Mouse (Mus musculus): Measurements from ENCODE around the gene Mmp15. TPM values are rescaled to one million over a fixed set of nuclear protein-coding genes. Genes with fewer than 3 reads are reported as not detected.

Gene Mmp15
- polyA plus RNA-seq, 1 experiment from 2014 or later: 1.1 TPM

DNA sequence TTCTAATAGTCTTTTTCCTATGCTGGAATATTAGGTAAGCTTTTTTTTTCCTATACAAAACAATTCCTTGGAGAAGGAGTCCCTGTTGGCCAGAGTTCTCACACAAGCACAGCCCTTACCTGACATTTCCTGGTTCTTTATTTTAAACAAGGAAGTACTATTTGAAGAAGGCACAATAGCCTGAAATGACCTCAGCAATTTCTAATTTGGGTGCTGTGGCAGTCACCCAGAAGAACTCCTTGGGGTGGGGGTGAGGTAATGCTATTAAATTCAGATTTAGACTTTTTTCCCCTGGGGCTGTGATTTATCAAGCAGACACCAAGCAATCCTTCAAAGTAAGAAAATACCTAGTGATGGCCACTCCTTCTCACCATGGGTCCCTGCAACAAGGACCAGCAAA, 28.9 kb downstream of the Mmp15 start:
- H3K4me3 ChIP-seq (replicated peaks): no peak overlapping the region
- no peak overlapping the region for H3K9ac ChIP-seq
- no peak overlapping the region for H3K27ac ChIP-seq (replicated peaks)
- no peak overlapping the region for H3K4me2 ChIP-seq
- peaks cover 4% of the 10 kb centered on the region; the same call in 1 of the 2 replicates for H3K27me3 ChIP-seq
- no peaks in the 10 kb centered on the region for H3K9me3 ChIP-seq (replicated peaks)
- no peaks in the 10 kb centered on the region; the same call in 1 of the 2 replicates for H3K4me1 ChIP-seq (replicated peaks)
- H3K36me3 ChIP-seq (replicated peaks): no peaks in the 10 kb centered on the region
- no peak for ATAC-seq (ENCODE audit: insufficient read depth)

DNA sequence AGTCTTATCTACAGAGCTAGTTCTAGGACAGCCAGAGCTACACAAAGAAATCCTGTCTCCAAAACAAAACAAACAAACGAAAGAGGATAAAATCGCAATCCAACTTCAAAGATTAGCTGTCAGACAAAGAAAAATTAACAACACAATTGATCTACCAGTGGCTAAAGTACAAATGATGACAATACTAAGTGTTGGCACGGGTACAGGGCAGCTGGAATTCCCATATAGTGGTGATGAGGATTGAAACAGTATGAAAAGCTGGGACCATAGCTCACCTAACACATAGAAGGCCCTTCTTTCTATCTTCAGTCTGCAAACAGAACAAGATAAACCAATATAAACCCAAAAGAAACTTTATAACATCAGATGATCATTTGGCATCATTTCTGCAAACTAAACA, 29.5 kb downstream of the Mmp15 start:
- H3K9me3 ChIP-seq (replicated peaks): no peaks in the 10 kb centered on the region
- WGBS (ENCODE audit: insufficient replicate concordance): 61% methylated on average over 3 of the region's 3 CpGs

DNA sequence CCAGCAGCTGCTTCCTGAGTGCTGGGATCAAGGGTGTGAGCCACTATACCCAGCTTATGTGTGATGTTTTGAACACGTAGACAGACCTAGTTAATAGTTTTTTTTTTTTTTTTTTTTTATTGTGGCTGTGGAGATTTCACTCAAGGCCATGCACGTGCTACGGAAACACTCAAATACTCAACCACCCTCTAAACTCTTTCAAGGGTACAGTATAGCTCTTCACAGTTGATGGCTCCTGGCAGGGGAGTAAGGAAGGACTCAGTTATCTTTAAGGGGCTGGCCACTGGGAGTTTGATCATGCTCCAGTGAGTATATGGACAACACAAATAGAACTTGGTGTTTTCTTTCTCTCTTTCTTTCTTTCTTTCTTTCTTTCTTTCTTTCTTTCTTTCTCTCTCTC, 32.4 kb downstream of the Mmp15 start:
- no peak for ATAC-seq (ENCODE audit: insufficient read depth)
- H3K4me3 ChIP-seq (replicated peaks): no peak overlapping the region
- H3K4me2 ChIP-seq: no peak overlapping the region
- H3K36me3 ChIP-seq (replicated peaks): no peaks in the 10 kb centered on the region
- no peaks in the 10 kb centered on the region for H3K4me1 ChIP-seq (replicated peaks)
- 70% methylated on average over 3 of the region's 3 CpGs for WGBS (ENCODE audit: insufficient replicate concordance)
- H3K27me3 ChIP-seq: no peaks in the 10 kb centered on the region
- H3K9me3 ChIP-seq (replicated peaks): no peaks in the 10 kb centered on the region
- H3K27ac ChIP-seq (replicated peaks): no peak overlapping the region
- no peak overlapping the region for H3K9ac ChIP-seq

More for the DNA sequence above, 29.5 kb downstream of the Mmp15 start:
- no peak overlapping the region for H3K4me3 ChIP-seq (replicated peaks)
- no peaks in the 10 kb centered on the region for H3K27me3 ChIP-seq
- H3K4me2 ChIP-seq: no peak overlapping the region
- H3K36me3 ChIP-seq (replicated peaks): no peaks in the 10 kb centered on the region
- no peak overlapping the region for H3K27ac ChIP-seq (replicated peaks)
- no peak overlapping the region for H3K9ac ChIP-seq
- ATAC-seq (ENCODE audit: insufficient read depth): no peak
- H3K4me1 ChIP-seq (replicated peaks): no peaks in the 10 kb centered on the region; the same call in 1 of the 2 replicates

DNA sequence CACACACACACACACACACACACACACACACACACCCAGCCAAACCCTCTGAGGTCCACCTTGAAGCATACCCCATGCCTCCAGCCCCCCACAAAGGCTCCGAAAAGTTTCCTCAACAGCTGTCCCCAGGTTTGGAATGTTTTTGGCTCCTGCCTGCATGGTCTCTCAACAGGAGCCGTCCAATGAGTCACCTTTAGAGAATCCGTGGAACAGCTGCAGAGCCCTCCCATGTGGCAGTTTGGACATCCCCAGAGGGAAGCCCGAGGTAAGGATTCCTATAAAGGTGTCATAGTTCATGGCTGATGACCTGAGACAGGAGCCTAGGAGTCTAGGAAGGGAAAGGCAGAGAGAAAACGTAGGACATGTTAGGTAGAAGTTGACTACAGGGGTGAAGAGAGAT, 34.0 kb downstream of the Mmp15 start:
- 55% methylated on average over 5 of the region's 5 CpGs for WGBS (ENCODE audit: insufficient replicate concordance)
- Histone ChIP-seq H3K27ac (replicated peaks) (no peak overlapping the region), H3K36me3 (replicated peaks) (no peaks in the 10 kb centered on the region), H3K27me3 (no peaks in the 10 kb centered on the region), H3K4me2 (no peak overlapping the region), H3K9me3 (replicated peaks) (no peaks in the 10 kb centered on the region), H3K4me1 (replicated peaks) (no peaks in the 10 kb centered on the region), H3K9ac (no peak overlapping the region), H3K4me3 (replicated peaks) (no peak overlapping the region)
- ATAC-seq (ENCODE audit: insufficient read depth): no peak

- H3K9ac ChIP-seq: no peak overlapping the region
- H3K4me2 ChIP-seq: no peak overlapping the region
- no peak for ATAC-seq (ENCODE audit: insufficient read depth)
- no peaks in the 10 kb centered on the region for H3K4me1 ChIP-seq (replicated peaks)
- H3K27ac ChIP-seq (replicated peaks): no peak overlapping the region
- no peaks in the 10 kb centered on the region for H3K36me3 ChIP-seq (replicated peaks)
- 72% methylated on average over 10 of the region's 10 CpGs for WGBS (ENCODE audit: insufficient replicate concordance)
- H3K27me3 ChIP-seq: no peaks in the 10 kb centered on the region
- no peak overlapping the region for H3K4me3 ChIP-seq (replicated peaks)
- H3K9me3 ChIP-seq (replicated peaks): no peaks in the 10 kb centered on the region
Measured at GRCm38 (mm10) chr8:95387221-95387620, 35.2 kb downstream of the Mmp15 start.

DNA sequence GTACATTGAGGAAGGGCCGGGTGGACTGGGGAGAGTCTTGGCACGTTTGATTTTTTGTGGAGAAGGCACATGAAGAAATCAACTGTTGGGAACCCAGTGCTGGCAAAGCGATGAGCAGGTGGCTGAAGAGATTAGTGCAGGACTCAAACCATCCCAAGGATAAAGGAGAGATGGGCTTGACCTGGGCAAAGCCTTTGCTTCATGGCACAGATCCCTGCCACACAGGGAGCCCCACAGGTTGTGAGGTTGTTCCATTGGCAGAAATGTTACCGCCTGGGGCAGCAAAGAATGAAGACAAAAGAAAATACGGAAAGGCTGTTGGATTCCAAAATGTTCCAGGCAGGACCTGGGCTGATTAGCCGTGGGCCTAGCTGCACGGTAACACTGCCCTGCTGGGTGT, 35.9 kb downstream of the Mmp15 start:
- Histone ChIP-seq H3K4me2 (no peak overlapping the region), H3K4me3 (replicated peaks) (no peak overlapping the region), H3K9me3 (replicated peaks) (no peaks in the 10 kb centered on the region), H3K9ac (no peak overlapping the region), H3K27me3 (no peaks in the 10 kb centered on the region), H3K36me3 (replicated peaks) (no peaks in the 10 kb centered on the region), H3K27ac (replicated peaks) (no peak overlapping the region), H3K4me1 (replicated peaks) (0 out of 2 replicates have a peak, but pooled peaks cover 6% of the 10 kb centered on the region)
- 70% methylated on average over 7 of the region's 7 CpGs for WGBS (ENCODE audit: insufficient replicate concordance)
- ATAC-seq (ENCODE audit: insufficient read depth): no peak

DNA sequence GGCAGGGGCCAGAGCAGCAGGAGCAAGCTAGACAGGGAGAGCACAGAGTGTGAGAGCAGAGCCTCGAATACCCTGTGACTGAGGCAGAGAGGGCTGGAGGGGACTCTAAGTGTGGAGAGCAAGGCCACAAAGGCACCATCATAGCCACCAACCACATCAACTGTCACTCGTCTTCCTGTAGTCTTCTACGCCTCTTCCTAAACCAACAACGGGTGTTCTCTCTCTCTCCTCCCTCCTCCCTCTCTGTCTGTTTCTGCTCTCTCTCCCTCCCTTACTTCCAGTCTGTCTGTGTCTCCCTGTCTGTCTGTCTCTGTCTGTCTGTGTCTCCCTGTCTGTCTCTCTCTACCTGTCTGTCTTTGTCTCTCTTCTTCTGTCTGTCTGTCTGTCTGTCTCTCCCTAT, 38.2 kb downstream of the Mmp15 start:
- Histone ChIP-seq H3K27me3 (no peaks in the 10 kb centered on the region), H3K4me1 (replicated peaks) (0 out of 2 replicates have a peak, but pooled peaks cover 6% of the 10 kb centered on the region), H3K4me3 (replicated peaks) (no peak overlapping the region), H3K36me3 (replicated peaks) (no peaks in the 10 kb centered on the region), H3K4me2 (no peak overlapping the region), H3K9ac (no peak overlapping the region), H3K27ac (replicated peaks) (no peak overlapping the region), H3K9me3 (replicated peaks) (no peaks in the 10 kb centered on the region)
- 15% methylated on average over 4 of the region's 4 CpGs for WGBS (ENCODE audit: insufficient replicate concordance)
- ATAC-seq (ENCODE audit: insufficient read depth): no peak

- H3K9me3 ChIP-seq (replicated peaks): no peaks in the 10 kb centered on the region
- no peak overlapping the region for H3K4me3 ChIP-seq (replicated peaks)
- ATAC-seq (ENCODE audit: insufficient read depth): no peak
- H3K4me1 ChIP-seq (replicated peaks): 0 out of 2 replicates have a peak, but pooled peaks cover 6% of the 10 kb centered on the region
- no peak overlapping the region for H3K9ac ChIP-seq
- H3K36me3 ChIP-seq (replicated peaks): no peaks in the 10 kb centered on the region
- H3K4me2 ChIP-seq: no peak overlapping the region
- H3K27ac ChIP-seq (replicated peaks): no peak overlapping the region
- H3K27me3 ChIP-seq: no peaks in the 10 kb centered on the region
- WGBS (ENCODE audit: insufficient replicate concordance): 63% methylated on average over 7 of the region's 7 CpGs
Measured at GRCm38 (mm10) chr8:95391101-95391500, 39.0 kb downstream of the Mmp15 start.

DNA sequence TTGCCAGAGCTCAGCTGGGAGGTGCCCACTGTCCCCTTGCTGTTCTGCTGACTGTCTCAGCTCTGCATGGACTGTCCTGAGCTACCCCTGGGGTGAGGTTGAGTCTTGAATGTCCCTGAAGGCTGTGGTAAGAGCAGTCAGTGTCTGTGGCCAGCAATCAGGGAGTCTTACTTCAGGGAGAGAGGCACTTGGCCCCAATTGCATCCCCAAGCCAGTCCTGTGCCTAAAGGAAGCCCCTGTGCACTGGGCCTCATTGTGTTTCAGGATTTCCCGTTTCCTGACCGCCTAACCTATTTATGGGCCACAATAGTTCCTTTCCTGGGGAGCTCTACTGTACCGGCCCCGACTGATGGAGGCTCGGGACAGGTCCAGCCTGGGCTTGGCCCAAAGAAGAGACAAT, 40.5 kb downstream of the Mmp15 start:
- 15% methylated on average over 5 of the region's 5 CpGs for WGBS (ENCODE audit: insufficient replicate concordance)
- peaks cover 12% of the 10 kb centered on the region; the same call in 1 of the 2 replicates for H3K4me1 ChIP-seq (replicated peaks)
- no peak for ATAC-seq (ENCODE audit: insufficient read depth)
- no peak overlapping the region for H3K4me2 ChIP-seq
- no peak overlapping the region for H3K27ac ChIP-seq (replicated peaks)
- H3K9me3 ChIP-seq (replicated peaks): no peaks in the 10 kb centered on the region
- no peaks in the 10 kb centered on the region for H3K27me3 ChIP-seq
- no peak overlapping the region for H3K4me3 ChIP-seq (replicated peaks)
- H3K9ac ChIP-seq: no peak overlapping the region
- H3K36me3 ChIP-seq (replicated peaks): no peaks in the 10 kb centered on the region

DNA sequence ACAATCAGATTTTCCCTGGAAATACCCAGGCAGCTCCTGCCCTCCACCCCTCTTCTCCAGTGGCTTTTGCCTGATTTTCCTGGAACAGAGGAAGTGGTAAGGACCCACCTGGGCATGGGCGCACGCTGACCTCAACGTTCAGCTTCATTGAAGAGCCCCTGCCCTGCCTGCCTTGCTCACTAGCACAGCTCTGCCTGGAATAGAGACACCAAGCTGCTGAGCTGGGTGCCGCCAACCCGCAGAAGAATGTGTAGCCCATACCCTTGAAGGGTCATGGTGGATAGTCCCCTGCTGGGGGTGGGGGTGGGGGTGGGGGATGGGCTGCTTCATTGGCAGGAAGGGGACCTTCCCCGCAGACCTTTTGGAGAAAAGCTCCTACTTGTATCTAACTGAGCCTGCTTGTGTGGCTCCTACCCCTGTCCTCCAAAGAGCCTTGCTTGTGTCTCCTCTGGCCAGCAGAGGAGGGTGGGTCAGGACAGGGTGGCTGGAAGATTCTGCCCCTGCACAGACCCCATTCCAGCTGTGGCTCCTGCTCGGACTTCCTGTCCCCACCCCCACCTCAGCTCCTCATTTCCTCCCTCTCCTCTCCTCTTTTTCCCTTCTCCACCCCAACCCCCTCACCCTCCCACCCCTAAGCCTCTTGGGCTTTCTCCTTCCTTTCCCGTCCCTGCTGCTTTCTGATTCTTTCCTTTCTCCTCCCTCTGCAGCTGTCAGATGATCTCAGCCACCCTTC, 43.3 kb downstream of the Mmp15 start:
- no peak overlapping the region for H3K27ac ChIP-seq (replicated peaks)
- H3K4me1 ChIP-seq (replicated peaks): peaks cover 12% of the 10 kb centered on the region; the same call in 1 of the 2 replicates
- no peaks in the 10 kb centered on the region for H3K9me3 ChIP-seq (replicated peaks)
- 20% methylated on average over 8 of the region's 8 CpGs for WGBS (ENCODE audit: insufficient replicate concordance)
- no peaks in the 10 kb centered on the region for H3K36me3 ChIP-seq (replicated peaks)
- H3K4me3 ChIP-seq (replicated peaks): no peak overlapping the region
- H3K4me2 ChIP-seq: no peak overlapping the region
- no peaks in the 10 kb centered on the region for H3K27me3 ChIP-seq
- no peak overlapping the region for H3K9ac ChIP-seq
- ATAC-seq (ENCODE audit: insufficient read depth): no peak

- Histone ChIP-seq H3K4me3 (replicated peaks) (no peak overlapping the region), H3K9me3 (replicated peaks) (no peaks in the 10 kb centered on the region), H3K4me1 (replicated peaks) (peaks cover 12% of the 10 kb centered on the region; the same call in 1 of the 2 replicates), H3K27ac (replicated peaks) (no peak overlapping the region), H3K9ac (no peak overlapping the region), H3K4me2 (no peak overlapping the region), H3K36me3 (replicated peaks) (no peaks in the 10 kb centered on the region), H3K27me3 (no peaks in the 10 kb centered on the region)
- no peak for ATAC-seq (ENCODE audit: insufficient read depth)
- WGBS (ENCODE audit: insufficient replicate concordance): 27% methylated on average over 11 of the region's 11 CpGs
Measured at GRCm38 (mm10) chr8:95396752-95397151, 44.7 kb downstream of the Mmp15 start.

- no peak overlapping the region for H3K9ac ChIP-seq
- WGBS (ENCODE audit: insufficient replicate concordance): 33% methylated on average over 5 of the region's 5 CpGs
- no peak overlapping the region for H3K4me2 ChIP-seq
- no peaks in the 10 kb centered on the region for H3K36me3 ChIP-seq (replicated peaks)
- no peaks in the 10 kb centered on the region for H3K27me3 ChIP-seq
- H3K27ac ChIP-seq (replicated peaks): no peak overlapping the region
- peaks cover 12% of the 10 kb centered on the region; the same call in 1 of the 2 replicates for H3K4me1 ChIP-seq (replicated peaks)
- ATAC-seq (ENCODE audit: insufficient read depth): no peak
- no peaks in the 10 kb centered on the region for H3K9me3 ChIP-seq (replicated peaks)
- H3K4me3 ChIP-seq (replicated peaks): no peak overlapping the region
Measured at GRCm38 (mm10) chr8:95397201-95397600, 45.1 kb downstream of the Mmp15 start.

All from liver, embryonic 15.5 days (tissue).